Mouse (Mus musculus) cerebellum, adult 2 months (tissue): ENCODE measurements at regions not wholly inside any gene's neighbourhood (a gene's known extent, or its start where the extent isn't known, plus 50 kb on each side); places are given as distances from the start of the nearest gene placed in this dataset.
"Not testable (repeated sequence)": the region's sequence is repeated elsewhere in the genome, so short reads cannot be mapped to it uniquely, and the experiment has no call there.

ENCODE experiments used
- DNase-seq, 2 experiments: peaks; one replicate each; pipeline ENCODE4 v3.0.0; 2021
- H3K27ac ChIP-seq: fragments of 200-500 bp; 2 replicates; pipeline ENCODE4 v1.5.1; 2012; ENCODE audit warnings: low read length, control low read depth, inconsistent platforms; ENCODE audit not compliant: insufficient read depth
- H3K27me3 ChIP-seq: fragments of 200-500 bp; 2 replicates; pipeline ENCODE4 v1.6.1; 2012; ENCODE audit warnings: inconsistent platforms, mild to moderate bottlenecking, low read length, moderate library complexity; ENCODE audit not compliant: control insufficient read depth, insufficient read depth
- H3K4me1 ChIP-seq: fragments of 200-500 bp; 2 replicates; pipeline ENCODE4 v1.6.1; 2011; ENCODE audit warnings: low read length; ENCODE audit not compliant: control insufficient read depth, insufficient read depth
- H3K4me3 ChIP-seq: fragments of 200-500 bp; replicated peaks from 2 replicates; pipeline ENCODE3; 2011; ENCODE audit warnings: mild to moderate bottlenecking, low read depth, low read length, control low read depth; ENCODE audit not compliant: insufficient read depth
- CTCF ChIP-seq: fragments of 200-500 bp; IDR thresholded peaks from 2 replicates; pipeline ENCODE4 v1.5.1; 2011; ENCODE audit warnings: low read depth, mild to moderate bottlenecking, control low read depth, low read length, moderate library complexity, borderline replicate concordance; ENCODE audit not compliant: insufficient read depth
- POLR2A ChIP-seq: fragments of 200-500 bp; IDR thresholded peaks from 2 replicates; pipeline ENCODE4 v1.6.1; 2011; ENCODE audit warnings: low read length, control low read depth, borderline replicate concordance; ENCODE audit not compliant: insufficient read depth
- WGBS: fragments of 180-500 bp; shearing (Covaris S2); methylation state at CpG from one replicate; pipeline ENCODE4 v1.1.7; 2018; 5-methylcytosine and 5-hydroxymethylcytosine counted together

DNA sequence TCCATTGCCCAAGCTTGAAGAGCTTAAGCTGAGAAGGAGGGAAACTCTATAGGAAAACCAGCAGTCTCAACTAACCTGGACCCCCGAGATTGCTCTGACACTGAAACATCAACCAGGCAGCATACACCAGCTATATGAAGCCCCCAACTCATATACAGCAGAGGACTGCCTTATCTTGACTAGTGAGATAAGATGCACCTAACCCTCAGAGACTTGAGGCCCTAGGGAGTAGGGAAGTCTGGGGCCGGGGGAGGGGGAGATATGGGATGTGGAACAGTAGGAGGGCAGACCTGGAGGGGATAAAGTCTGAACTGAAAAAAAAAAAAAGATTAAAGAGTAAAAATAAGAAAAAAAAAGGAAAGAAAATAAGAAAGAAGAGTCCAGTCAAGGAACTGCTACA lies 540.5 kb upstream of the Pkdcc start:
- TF ChIP-seq CTCF, result no peak
- no peak for TF ChIP-seq POLR2A
- no peak for DNase-seq
- 85% methylated on average over 2 of the region's 2 CpGs for WGBS

DNA sequence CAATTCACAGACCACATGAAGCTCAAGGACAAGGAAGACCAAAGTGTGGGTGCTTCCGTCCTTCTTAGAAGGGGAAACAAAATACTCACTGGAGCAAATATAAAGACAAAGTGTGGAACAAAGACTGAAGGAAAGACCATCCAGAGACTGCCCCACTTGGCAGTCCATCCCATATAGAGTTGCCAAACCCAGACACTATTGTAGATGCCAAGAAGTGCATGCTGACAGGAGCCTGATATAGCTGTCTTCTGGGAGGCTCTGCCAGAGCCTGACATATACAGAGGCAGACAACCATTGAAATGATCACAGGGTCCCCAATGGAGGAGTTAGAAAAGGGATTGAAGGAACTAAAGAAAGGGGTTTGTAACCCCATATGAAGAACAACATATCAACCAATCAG lies 548.5 kb upstream of the Pkdcc start:
- DNase-seq, result not testable (repeated sequence)

More for the DNA sequence above, 540.5 kb upstream of the Pkdcc start:
- H3K4me3 ChIP-seq, result no peak overlapping the region
- H3K27me3 ChIP-seq, result no peaks in the 10 kb centered on the region
- H3K4me1 ChIP-seq, result no peaks in the 10 kb centered on the region
- no peak overlapping the region for H3K27ac ChIP-seq

DNA sequence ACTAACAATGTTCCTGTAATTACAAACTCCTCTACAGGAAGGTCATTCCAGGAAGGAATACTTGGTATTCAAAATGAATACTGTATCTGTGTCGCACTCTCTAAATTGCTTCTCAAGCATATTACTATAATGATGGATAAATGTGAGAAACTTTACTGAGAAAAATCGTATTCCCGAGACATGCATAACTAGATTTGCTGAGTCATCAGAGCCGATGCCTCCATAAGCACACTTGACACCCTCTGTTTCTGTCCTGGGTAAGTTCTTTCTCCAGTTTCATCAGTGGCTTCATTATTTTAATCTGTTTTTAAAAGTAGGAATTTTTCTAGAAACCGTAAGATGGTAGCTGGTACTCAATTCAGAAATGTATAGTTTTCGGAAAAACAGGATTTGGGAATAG lies 550.7 kb upstream of the Pkdcc start:
- no peak for DNase-seq
- 93% methylated on average over 6 of the region's 6 CpGs for WGBS
- H3K27ac ChIP-seq, result no peak overlapping the region
- no peaks in the 10 kb centered on the region for H3K27me3 ChIP-seq
- TF ChIP-seq POLR2A (no peak), CTCF (no peak)
- H3K4me3 ChIP-seq, result no peak overlapping the region
- no peaks in the 10 kb centered on the region for H3K4me1 ChIP-seq

More for the DNA sequence above, 548.5 kb upstream of the Pkdcc start:
- H3K27me3 ChIP-seq, H3K4me3 ChIP-seq, H3K27ac ChIP-seq, H3K4me1 ChIP-seq: not testable (repeated sequence)
- WGBS, result 29% methylated on average over 1 of the region's 1 CpGs

DNA sequence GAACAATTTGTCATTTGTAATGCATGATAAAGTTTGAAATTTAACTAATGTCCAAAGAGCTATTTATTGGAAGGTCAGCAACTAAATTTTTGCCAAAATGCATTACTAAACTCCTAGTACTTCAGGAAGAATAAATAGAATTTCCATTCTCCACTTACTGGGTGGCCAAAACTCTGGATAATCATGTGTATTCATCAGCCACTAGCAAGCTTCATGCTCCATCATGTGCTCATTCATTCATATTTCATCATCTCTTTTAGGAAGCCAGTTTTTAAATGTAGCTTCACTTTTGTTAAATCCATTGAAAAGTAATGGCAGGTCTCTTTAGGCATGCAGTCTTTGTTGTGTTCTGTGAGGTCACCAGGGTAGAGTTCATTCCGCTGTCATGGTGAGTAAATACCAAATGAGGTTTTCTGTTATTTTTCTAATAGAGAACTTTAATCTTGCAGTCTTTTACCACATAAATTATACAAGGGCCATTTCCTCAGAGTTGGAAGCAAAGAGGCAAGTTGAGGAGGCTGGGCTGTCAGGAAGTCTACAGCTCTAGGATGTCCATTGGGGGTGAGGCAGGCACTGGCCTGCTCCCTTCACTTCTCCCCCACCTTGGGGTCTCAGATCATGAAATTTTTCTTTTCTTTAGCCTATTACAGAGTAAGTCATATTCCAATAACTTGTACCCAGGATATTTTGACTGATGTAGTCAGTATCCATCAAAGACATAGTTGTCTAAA lies 578.5 kb upstream of the Pkdcc start:
- Histone ChIP-seq H3K27ac (no peak overlapping the region), H3K4me1 (no peaks in the 10 kb centered on the region), H3K27me3 (no peaks in the 10 kb centered on the region), H3K4me3 (no peak overlapping the region)
- no peak for TF ChIP-seq CTCF
- no peak for TF ChIP-seq POLR2A
- 92% methylated on average over 1 of the region's 1 CpGs for WGBS
- no peak for DNase-seq

DNA sequence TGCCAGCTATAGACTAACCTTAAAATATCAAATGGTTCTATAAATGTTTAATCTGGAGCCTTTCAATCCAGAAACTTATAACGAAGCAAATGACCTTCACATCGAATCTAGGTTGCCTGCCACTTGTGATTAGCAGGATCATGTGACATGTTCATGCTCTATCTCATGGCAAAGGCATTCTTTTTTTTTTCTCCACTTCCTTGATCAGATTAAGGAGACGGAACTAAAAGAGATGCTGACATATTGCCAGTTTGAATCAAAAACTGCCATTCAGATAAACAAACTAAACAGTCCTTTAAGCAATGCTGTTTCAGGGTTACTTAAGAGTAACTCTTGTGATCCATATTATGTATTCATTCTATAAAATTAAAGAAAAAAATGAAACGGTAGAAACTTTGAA lies 579.2 kb upstream of the Pkdcc start:
- TF ChIP-seq CTCF, result no peak
- no peak for TF ChIP-seq POLR2A
- Histone ChIP-seq H3K4me3 (no peak overlapping the region), H3K4me1 (no peaks in the 10 kb centered on the region), H3K27ac (no peak overlapping the region), H3K27me3 (no peaks in the 10 kb centered on the region)
- WGBS, result 67% methylated on average over 4 of the region's 4 CpGs
- no peak for DNase-seq

DNA sequence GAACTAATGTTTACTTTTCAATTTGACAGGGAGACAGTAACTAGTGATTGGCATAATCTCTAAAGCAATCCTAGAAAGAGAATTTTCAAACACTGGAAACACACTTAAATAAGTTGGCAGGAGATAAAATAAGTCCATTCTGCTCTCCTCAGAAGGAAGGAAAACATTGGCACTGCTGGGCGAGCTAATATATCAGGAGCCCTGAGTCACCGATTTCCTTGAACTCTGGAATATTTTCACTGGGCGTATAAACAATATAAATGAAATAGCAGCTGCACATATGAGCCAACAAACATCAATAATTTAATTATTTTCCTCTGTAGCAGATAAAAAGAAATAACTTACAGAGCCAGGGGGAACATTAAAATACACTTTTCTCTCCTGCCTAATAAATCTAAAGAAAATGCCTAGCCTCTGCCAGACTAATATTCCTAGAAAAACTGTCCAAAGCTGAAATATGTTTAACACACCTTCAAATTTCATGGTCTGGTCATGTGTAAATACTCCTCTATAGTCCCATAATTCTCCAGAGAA lies 608.4 kb upstream of the Pkdcc start:
- WGBS, result 57% methylated on average over 3 of the region's 3 CpGs
- Histone ChIP-seq H3K27me3 (no peaks in the 10 kb centered on the region), H3K27ac (no peak overlapping the region), H3K4me1 (no peaks in the 10 kb centered on the region), H3K4me3 (no peak overlapping the region)
- TF ChIP-seq CTCF, result no peak
- no peak for TF ChIP-seq POLR2A
- DNase-seq, result no peak

DNA sequence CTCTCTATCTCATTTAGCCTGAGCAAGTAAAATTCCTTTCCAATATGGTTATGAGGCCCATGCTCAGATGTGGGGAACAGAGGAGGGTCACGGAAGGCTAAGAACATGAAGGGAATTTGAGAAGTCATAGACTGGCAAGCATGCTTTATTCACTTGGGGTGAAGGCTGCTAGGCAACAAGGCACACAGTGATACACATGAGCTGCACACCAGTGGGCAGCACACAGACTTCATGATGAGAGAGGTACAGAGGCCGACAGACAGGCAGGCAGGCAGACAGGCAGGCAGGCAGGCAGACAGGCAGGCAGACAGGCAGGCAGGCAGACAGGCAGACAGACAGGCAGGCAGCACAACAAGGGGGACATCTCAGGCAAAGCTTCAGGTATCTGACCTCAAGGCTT lies 631.3 kb upstream of the Pkdcc start:
- Histone ChIP-seq H3K27me3 (no peaks in the 10 kb centered on the region), H3K27ac (no peak overlapping the region), H3K4me3 (no peak overlapping the region), H3K4me1 (no peaks in the 10 kb centered on the region)
- no peak for DNase-seq
- WGBS, result 33% methylated on average over 2 of the region's 2 CpGs
- TF ChIP-seq CTCF, result no peak
- TF ChIP-seq POLR2A, result no peak

DNA sequence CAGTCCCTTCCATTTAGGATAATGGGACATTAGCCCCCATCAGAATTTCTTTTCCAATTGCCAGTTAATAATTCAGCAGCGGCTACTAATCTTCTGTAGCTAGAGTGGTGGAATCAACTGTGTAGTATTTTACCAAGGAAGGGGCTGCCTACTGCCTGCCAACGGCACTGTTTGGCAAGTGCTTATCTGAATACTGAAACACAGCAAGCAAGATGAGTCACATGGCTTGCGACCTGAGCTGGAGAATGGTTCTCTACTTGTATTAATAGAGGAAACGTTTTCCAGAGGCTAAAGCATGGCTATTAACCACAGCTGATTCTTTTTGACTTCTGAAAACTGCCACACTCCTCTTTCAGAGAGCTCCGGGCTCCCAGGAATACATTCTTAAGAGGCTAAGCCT lies 681.6 kb upstream of the Pkdcc start:
- H3K27ac ChIP-seq, result no peak overlapping the region
- H3K27me3 ChIP-seq, result no peaks in the 10 kb centered on the region
- WGBS, result 70% methylated on average over 5 of the region's 5 CpGs
- no peak for DNase-seq
- no peak overlapping the region for H3K4me3 ChIP-seq
- TF ChIP-seq CTCF, result no peak
- TF ChIP-seq POLR2A, result no peak
- H3K4me1 ChIP-seq, result no peaks in the 10 kb centered on the region

DNA sequence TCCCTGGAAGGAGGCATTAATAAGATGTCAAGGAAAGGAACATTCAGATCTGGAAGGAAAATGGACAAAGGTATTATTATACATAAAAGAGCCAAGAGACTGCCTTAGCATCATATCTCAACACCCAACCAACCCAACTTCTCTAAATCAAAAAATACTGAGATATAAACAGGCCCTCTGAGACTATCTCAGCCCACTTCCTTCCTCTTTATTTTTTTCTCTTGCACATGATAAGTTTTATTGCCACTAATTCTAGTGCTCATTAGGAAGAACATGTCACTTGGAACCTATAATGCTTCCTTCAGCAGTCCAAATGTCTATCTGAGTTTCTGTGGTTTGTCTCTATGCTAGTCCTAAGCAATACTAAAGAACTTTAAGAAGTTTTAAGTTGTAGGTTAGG lies 697.0 kb upstream of the Pkdcc start:
- Histone ChIP-seq H3K27me3 (no peaks in the 10 kb centered on the region), H3K4me1 (no peaks in the 10 kb centered on the region), H3K27ac (no peak overlapping the region), H3K4me3 (no peak overlapping the region)
- TF ChIP-seq CTCF (no peak), POLR2A (no peak)
- no peak for DNase-seq
